18 mouse cellular contexts compared by ENCODE assay signal in genomic region chr4:86710666-86711215, GRCm38 (mm10). TPM values are rescaled to one million over a fixed set of nuclear protein-coding genes. Genes with fewer than 3 reads are reported as not detected.
A peak's percentile ranks its signal among the peaks of the same experiment; 100 is the strongest.
DNase-seq lines count a peak whose midpoint lies in the region; TF ChIP-seq lines count a peak whose summit lies in the region.
"Had no signal": no experiment of that assay in that cellular context is flagged by ENCODE, and none has a peak within 500 bp of the region (broad histone marks: within the 10 kb centered on the region; RNA-seq: fewer than 3 reads in every experiment).

No protein-coding gene starts in this region.

- intact Hi-C loops in gastrocnemius, adult 2 months (cut with DNase I) = no loop called here
- intact Hi-C loops in gastrocnemius, postnatal 14 days (cut with DNase I; ENCODE audit: low total_unique reads) = no loop called here
- intact Hi-C loops in left cerebral cortex, postnatal 25 days (cut with DNase I) = no loop called here

- no peak for TF ChIP-seq CTCF in gastrocnemius, adult 2 months (IDR thresholded peaks at IDR 0.05)
- TF ChIP-seq CTCF in thymus, adult 2 months (IDR thresholded peaks at IDR 0.05; ENCODE audit: borderline replicate concordance, control insufficient read depth, extremely low read depth, insufficient read depth, low read length, poor library complexity) = no peak
- TF ChIP-seq CTCF in embryonic fibroblast, embryonic 13.5 days (IDR thresholded peaks at IDR 0.05; ENCODE audit: borderline replicate concordance, insufficient read depth, low read length) = no peak
- TF ChIP-seq CTCF in layer of hippocampus, adult 2 months (conservative IDR thresholded peaks at IDR 0.05) = no peak

- H3K4me1 ChIP-seq in thymus, adult 2 months (replicated peaks; ENCODE audit: control insufficient read depth, insufficient read depth, low read length) = peaks cover 17% of the 10 kb centered on the region
- H3K4me1 ChIP-seq in embryonic fibroblast, embryonic 13.5 days (ENCODE audit: control insufficient read depth, insufficient read depth, low read length) = peaks cover 12% of the 10 kb centered on the region
- H3K4me1 ChIP-seq: forebrain, embryonic 13.5 days; heart, embryonic 10.5 days; kidney, embryonic 15.5 days had no signal

- no peaks in the 10 kb centered on the region for H3K27me3 ChIP-seq in thymus, adult 2 months (ENCODE audit: control insufficient read depth, insufficient read depth, low read length)
- H3K27me3 ChIP-seq: CH12.LX; forebrain, embryonic 13.5 days; kidney, embryonic 15.5 days; Patski had no signal

- H3K4me3 ChIP-seq in gastrocnemius, adult 2 months = no peak overlapping the region
- H3K4me3 ChIP-seq in thymus, adult 2 months (ENCODE audit: control insufficient read depth, insufficient read depth, low read length) = no peak overlapping the region
- H3K4me3 ChIP-seq in embryonic fibroblast, embryonic 13.5 days (ENCODE audit: insufficient read depth, low read length) = no peak overlapping the region
- H3K4me3 ChIP-seq in layer of hippocampus, adult 2 months = no peak overlapping the region
- H3K4me3 ChIP-seq: forebrain, embryonic 13.5 days; heart, embryonic 10.5 days; kidney, embryonic 15.5 days had no signal

- 65% methylated on average over 4 of the region's 4 CpGs for WGBS in thymus, adult 2 months

- no peak for TF ChIP-seq POLR2A in thymus, adult 2 months (IDR thresholded peaks at IDR 0.05; ENCODE audit: control insufficient read depth, extremely low read depth, insufficient read depth, low read length, poor library complexity)
- TF ChIP-seq POLR2A in embryonic fibroblast, embryonic 13.5 days (IDR thresholded peaks at IDR 0.05; ENCODE audit: low read depth, low read length) = no peak

- no peaks in the 10 kb centered on the region for H3K36me3 ChIP-seq in thymus, adult 2 months (ENCODE audit: control insufficient read depth, insufficient read depth, low read length)
- H3K36me3 ChIP-seq: heart, embryonic 10.5 days; kidney, embryonic 15.5 days had no signal

- DNase-seq in gastrocnemius, adult 2 months = no peak
- no peak for DNase-seq in gastrocnemius, postnatal 14 days
- DNase-seq in thymus, adult 2 months = no peak
- DNase-seq in thymus, postnatal 4 days = no peak
- no peak for DNase-seq in layer of hippocampus, adult 2 months (ENCODE audit: low spot score in 2 of 2)
- no peak for DNase-seq in thymus, postnatal 0 days (ENCODE audit: low spot score)
- DNase-seq in left cerebral cortex, postnatal 25 days (ENCODE audit: low spot score in 2 of 2) = no peak
- DNase-seq: gastrocnemius, postnatal 36 days; liver; lung, postnatal 10 days; right cerebral cortex, postnatal 14 days; spleen, adult 18-20 months had no signal

- H3K27ac ChIP-seq in gastrocnemius, adult 2 months = peak overlapping the region; percentile 65
- H3K27ac ChIP-seq in thymus, adult 2 months (ENCODE audit: control insufficient read depth, insufficient read depth, low read length) = peak overlapping the region; percentile 18
- H3K27ac ChIP-seq in embryonic fibroblast, embryonic 13.5 days (ENCODE audit: insufficient read depth, low read length) = peak overlapping the region; percentile 97
- H3K27ac ChIP-seq in layer of hippocampus, adult 2 months = no peak overlapping the region
- H3K27ac ChIP-seq: forebrain, embryonic 13.5 days; heart, embryonic 10.5 days; kidney, embryonic 15.5 days had no signal

RNA-seq across cellular contexts. Expression of gene Dennd4c, which starts 37.6 kb away (rescaled TPM):
- 10 to 100 TPM; 27.5 to 28.8 TPM for total RNA-seq in gastrocnemius, adult 2 months (2021)
- 10 to 100 TPM; 16.5 to 18.4 TPM for total RNA-seq in gastrocnemius, postnatal 14 days (2021)
- 10.7 and 13.3 TPM in 2 replicates for polyA plus RNA-seq in thymus, adult 2 months (2012; rRNA removed)
- 26.9 and 28.4 TPM in 2 replicates for polyA plus RNA-seq in embryonic fibroblast, embryonic 13.5 days (2011; ENCODE audit: insufficient read length, low read depth, missing spikeins)
- total RNA-seq in layer of hippocampus, adult 2 months (2021) = 10 to 100 TPM in 1 of 2 experiments, 1 to 10 TPM in 1; 9.5 to 10.6 TPM
- 4.6 and 6.3 TPM in 2 replicates for polyA plus RNA-seq in thymus, postnatal 0 days (2015; fragmentation: Nextera tagmentation; extraction: Ambion mirVana)
- total RNA-seq in left cerebral cortex, postnatal 25 days (2021) = 10 to 100 TPM in 1 of 2 experiments, 1 to 10 TPM in 1; 8.8 to 11.3 TPM

RNA-seq across cellular contexts. Expression of gene Plin2, which starts 40.9 kb away (rescaled TPM):
- 10 to 100 TPM; 32.4 to 60.2 TPM for total RNA-seq in gastrocnemius, adult 2 months (2021)
- total RNA-seq in gastrocnemius, postnatal 14 days (2021) = 10 to 100 TPM; 56.6 to 69.7 TPM
- polyA plus RNA-seq in thymus, adult 2 months (2012; rRNA removed) = 105 and 107 TPM in 2 replicates
- polyA plus RNA-seq in embryonic fibroblast, embryonic 13.5 days (2011; ENCODE audit: insufficient read length, low read depth, missing spikeins) = 75.0 and 93.7 TPM in 2 replicates
- 10 to 100 TPM; 10.8 to 13.6 TPM for total RNA-seq in layer of hippocampus, adult 2 months (2021)
- polyA plus RNA-seq in thymus, postnatal 0 days (2015; fragmentation: Nextera tagmentation; extraction: Ambion mirVana) = 63.0 and 71.7 TPM in 2 replicates
- total RNA-seq in left cerebral cortex, postnatal 25 days (2021) = 10 to 100 TPM; 10.8 to 12.3 TPM
